Mouse (Mus musculus): ENCODE data around the gene Ei24.

The Ei24 gene

DNA sequence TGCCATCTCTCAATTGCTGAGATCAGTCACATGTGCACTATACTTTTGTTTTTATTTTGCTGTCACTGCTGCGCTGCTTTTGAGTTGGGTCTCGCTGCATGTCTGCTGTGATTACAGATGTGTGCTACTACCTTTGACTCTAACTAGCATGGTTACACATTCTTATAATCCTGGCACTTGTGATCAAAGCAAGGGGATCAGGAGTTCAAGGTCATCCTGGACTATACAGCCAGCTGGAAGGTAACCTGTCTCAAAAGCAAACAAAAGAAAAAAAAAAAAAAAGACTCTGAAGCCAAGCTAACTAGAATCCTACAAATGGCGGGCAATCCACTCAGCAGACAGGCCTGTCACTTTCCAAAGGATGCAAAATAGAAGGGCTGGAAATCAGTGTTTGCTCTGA is 5.0 kb downstream of the Ei24 start:
- DNase-seq (ENCODE audit: low spot score): no peak

DNA sequence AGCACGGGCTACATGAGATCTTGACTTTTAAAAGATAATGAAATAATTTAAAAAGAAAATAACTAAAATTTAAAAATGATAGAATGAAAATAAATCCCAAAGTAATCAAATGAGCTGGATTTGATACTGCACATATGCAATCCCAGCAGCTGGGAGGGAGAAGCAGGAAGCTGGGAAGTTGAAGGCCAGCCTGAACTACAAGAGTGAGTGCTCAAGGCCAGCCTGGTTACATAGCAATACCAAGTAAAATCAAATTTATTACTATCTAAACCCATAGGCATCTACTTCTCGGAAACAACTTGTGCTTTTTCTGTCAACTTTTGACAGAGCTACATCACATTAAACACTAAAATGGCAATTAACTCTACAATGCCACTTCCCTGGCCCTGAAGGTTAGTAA is 13.3 kb downstream of the Ei24 start:
- no peak for DNase-seq (ENCODE audit: low spot score)

DNA sequence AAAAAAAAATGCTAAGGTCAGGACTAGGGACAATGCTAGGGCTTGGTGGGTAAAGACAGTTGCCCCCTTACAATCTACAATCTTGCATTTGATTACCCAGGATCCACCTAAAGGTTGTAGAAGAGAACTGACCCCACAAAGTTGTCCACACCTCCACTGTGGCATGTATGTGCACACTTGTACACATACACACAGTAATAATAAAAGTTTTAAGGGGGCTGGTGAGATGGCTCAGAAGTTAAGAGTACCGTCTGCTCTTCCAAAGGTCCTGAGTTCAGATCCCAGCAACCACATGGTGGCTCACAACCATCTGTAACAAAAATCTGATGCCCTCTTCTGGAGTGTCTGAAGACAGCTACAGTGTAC is 28.2 kb downstream of the Ei24 start:
- no peak for DNase-seq (ENCODE audit: low spot score)

DNA sequence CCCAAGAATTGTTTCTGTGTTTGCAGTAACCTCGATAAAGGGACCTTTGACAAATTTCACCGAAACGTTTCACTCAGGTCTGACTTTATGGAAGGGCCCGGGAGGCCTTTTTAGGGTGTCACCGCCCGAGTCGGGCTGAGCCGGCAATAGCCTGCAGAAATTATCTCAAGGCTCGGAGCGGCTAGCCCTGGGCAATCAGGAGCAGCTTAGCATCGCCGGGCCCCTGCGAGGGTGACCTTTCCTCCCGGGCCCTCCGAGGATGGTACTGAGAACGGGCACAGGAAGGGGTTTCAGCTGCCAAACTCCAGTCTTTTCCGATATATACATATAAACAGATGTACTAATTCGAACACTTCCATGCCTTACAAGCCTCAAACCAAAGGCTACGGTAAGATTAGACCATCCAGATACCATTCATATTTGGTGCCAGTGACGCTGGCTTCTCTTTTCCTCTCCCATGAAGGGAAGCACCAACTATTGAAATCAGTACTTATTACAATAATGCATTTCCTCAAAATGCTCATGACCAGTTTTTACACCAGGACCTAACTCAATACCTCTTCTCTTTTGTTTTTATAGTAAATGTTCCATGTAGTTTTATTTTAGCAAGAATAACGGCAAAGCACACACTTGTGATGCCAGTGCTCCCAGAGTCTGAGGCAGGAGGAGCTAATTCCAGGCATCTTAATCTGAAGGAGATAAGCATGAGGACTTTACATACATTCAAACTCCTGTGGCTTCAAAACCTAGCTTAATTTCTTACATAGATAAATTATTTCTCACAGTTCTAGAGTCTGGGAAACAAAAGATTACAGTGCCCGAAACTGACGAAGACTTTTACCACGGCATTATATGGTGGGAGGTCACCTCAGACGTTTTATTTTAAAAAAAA is 28.8 kb downstream of the Ei24 start:
- DNase-seq (ENCODE audit: low spot score): no peak

DNA sequence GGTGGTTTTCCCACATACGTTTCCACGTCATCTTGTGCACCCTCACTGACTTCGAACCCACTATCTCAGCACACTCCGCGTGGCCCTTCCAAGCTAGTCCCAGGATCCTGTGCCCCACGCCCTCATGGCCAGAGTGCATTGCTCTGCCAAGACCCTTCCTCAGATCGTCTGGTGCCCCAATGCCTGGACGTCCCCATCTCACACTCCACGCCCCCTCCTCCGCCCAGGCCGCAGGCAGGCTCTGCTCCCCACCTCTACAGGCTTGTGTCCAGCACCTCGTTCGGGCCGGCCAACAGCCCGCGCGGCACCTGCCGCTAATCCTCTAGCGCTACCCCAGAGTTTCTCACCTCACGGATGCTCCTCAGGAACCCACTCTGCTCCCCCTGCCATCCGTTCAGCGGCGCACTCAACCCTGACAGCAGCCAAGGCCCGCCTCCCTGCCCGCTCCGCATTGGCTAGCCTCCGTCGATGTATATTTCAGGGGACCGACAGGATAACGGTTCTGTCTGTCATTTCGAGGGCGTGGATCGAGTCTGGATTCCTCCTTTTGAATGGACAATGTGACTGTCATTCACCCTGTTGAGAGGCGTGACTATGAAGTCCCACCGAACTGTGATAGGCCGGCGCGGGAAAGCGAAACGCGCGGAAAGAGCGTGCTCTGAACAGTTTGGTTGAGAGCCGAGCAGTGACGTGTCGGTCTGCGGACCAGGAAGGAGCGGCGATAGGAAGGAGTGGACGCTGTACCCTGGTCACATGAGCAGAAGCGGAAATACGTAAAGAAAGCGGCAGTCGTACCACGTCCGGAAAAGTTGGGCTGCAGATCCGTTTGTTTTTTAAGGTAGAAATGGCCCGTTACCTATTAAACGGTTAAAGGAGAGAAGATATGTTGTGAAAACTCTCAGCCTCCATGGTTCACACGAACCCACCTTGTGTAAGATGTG is 29.7 kb downstream of the Ei24 start, which contains the start of gene Stt3a:
Stt3a (minus strand) TSS at position 477 of the 941 bp plus-strand sequence.
- DNase-seq (ENCODE audit: low spot score): peak; percentile 99

DNA sequence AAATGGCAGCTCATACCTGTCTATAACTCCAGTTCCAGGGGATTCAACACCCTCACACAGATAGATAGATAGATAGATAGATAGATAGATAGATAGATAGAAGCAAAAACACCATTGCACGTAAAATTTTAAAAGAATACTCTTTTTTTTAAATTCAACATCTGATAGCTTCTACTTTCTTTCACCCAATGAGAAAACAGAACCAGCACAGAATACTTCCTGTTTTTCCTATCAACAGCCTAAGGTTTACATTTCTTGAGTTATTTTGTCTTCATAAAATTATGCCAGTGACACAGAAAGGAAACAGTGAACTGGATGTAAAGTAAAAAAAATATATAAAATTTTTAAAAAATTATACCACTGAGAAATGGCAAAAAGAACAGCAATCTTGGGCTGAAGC is 32.8 kb downstream of the Ei24 start:
- DNase-seq (ENCODE audit: low spot score): no peak
